Mouse (Mus musculus): ENCODE data around the gene Myo1e. TPM values are rescaled to one million over a fixed set of nuclear protein-coding genes. Genes with fewer than 3 reads are reported as not detected.

Gene Myo1e
- polyA plus RNA-seq, 1 experiment from 2014 or later: 20.6 TPM

DNA sequence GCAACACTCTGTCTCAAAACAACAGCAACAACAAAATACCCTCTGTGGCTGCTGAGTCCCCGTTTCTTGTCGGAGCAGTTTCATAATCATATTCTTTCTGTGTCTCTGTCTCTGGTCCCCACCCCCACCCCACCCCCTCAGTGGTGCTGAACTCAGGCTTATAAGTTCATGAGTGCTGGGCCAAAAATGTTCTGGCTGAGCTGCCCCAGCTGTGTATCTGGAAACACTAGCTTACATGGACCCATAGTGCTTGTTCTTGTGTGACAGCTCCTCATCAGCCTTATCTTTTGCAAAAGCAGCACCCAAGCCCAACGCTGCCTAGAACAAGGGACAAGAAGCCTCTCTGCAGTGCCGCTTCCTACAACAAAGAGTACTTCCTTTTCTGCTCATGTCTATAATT lies 232.8 kb downstream of the Myo1e start:
- Histone ChIP-seq H3K27ac (ENCODE audit: low read depth, low read length) (no peak overlapping the region), H3K9me3 (ENCODE audit: control insufficient read depth, low read length) (no peaks in the 10 kb centered on the region), H3K4me1 (ENCODE audit: control insufficient read depth, insufficient read depth, low read length) (no peaks in the 10 kb centered on the region), H3K4me2 (replicated peaks; ENCODE audit: low read depth, low read length) (no peak overlapping the region), H3K4me3 (ENCODE audit: low read length) (no peak overlapping the region), H3K27me3 (ENCODE audit: control insufficient read depth, insufficient read depth, low read length) (no peaks in the 10 kb centered on the region), H3K9ac (ENCODE audit: low read depth, low read length) (no peak overlapping the region), H3K36me3 (ENCODE audit: control insufficient read depth, insufficient read depth, low read length) (peaks cover 69% of the 10 kb centered on the region)
- 95% methylated on average over 4 of the region's 4 CpGs for whole genome bisulfite sequencing
- no peak for ATAC-seq (ENCODE audit: low FRiP score, low TSS enrichment)

- whole genome bisulfite sequencing: 89% methylated on average over 5 of the region's 5 CpGs
- Histone ChIP-seq H3K27me3 (ENCODE audit: control insufficient read depth, insufficient read depth, low read length) (no peaks in the 10 kb centered on the region), H3K4me3 (ENCODE audit: low read length) (no peak overlapping the region), H3K9me3 (ENCODE audit: control insufficient read depth, low read length) (no peaks in the 10 kb centered on the region), H3K4me1 (ENCODE audit: control insufficient read depth, insufficient read depth, low read length) (no peaks in the 10 kb centered on the region), H3K9ac (ENCODE audit: low read depth, low read length) (no peak overlapping the region), H3K36me3 (ENCODE audit: control insufficient read depth, insufficient read depth, low read length) (peaks cover 60% of the 10 kb centered on the region), H3K4me2 (replicated peaks; ENCODE audit: low read depth, low read length) (no peak overlapping the region), H3K27ac (ENCODE audit: low read depth, low read length) (no peak overlapping the region)
- no peak for ATAC-seq (ENCODE audit: low FRiP score, low TSS enrichment)
Observed at GRCm38 (mm10) chr9:70449072-70449471, 241.9 kb downstream of the Myo1e start.

Small RNAs within 50 kb of the gene (microRNA-seq; reads per million reads assigned to microRNA genes)
- 2.3 reads per million, percentile 6 among the genes with 10 or more reads in this experiment for gene Mir5626

Other genes starting within 250 kb of the Myo1e start
- gene Bnip2, start 217.9 kb upstream of the Myo1e start, polyA plus RNA-seq (2014; fragmentation: Nextera tagmentation; extraction: Ambion mirVana): 96.5 and 124 TPM in 2 replicates
- gene Gtf2a2, start 194.8 kb upstream of the Myo1e start, polyA plus RNA-seq (2014; fragmentation: Nextera tagmentation; extraction: Ambion mirVana): 214 and 254 TPM in 2 replicates
- gene Gcnt3, start 169.3 kb upstream of the Myo1e start, polyA plus RNA-seq (2014; fragmentation: Nextera tagmentation; extraction: Ambion mirVana): 1.3 and 1.5 TPM in 2 replicates
- 10.9 and 13.0 TPM in 2 replicates for gene Fam81a, start 64.8 kb upstream of the Myo1e start, polyA plus RNA-seq (2014; fragmentation: Nextera tagmentation; extraction: Ambion mirVana)
- gene Ccnb2, start 214.2 kb downstream of the Myo1e start, polyA plus RNA-seq (2014; fragmentation: Nextera tagmentation; extraction: Ambion mirVana): 234 and 264 TPM in 2 replicates

Data from kidney, embryonic 14.5 days (tissue).